Mouse (Mus musculus): ENCODE measurements around the gene Gm20532.

- peak; percentile 84 for TF ChIP-seq CTCF (IDR thresholded peaks at IDR 0.05; ENCODE audit: low read depth)
- TF ChIP-seq EP300 (IDR thresholded peaks at IDR 0.05; ENCODE audit: low read depth): no peak
Measured at GRCm38 (mm10) chr2:26561351-26562016, 25.0 kb upstream of the Gm20532 start.
